Mouse (Mus musculus) neutrophil, adult 5-6 weeks (primary cell): Measurements from ENCODE around the gene Sgo1. TPM values are rescaled to one million over a fixed set of nuclear protein-coding genes. Genes with fewer than 3 reads are reported as not detected.
"Not testable (repeated sequence)": the region's sequence is repeated elsewhere in the genome, so short reads cannot be mapped to it uniquely, and the experiment has no call there.

Source experiments
- ATAC-seq: fragments of 151-379, 151-347 bp; 2 replicates; pipeline ENCODE4 v1.8.0; 2017; ENCODE audit warnings: mild to moderate bottlenecking, moderate TSS enrichment; ENCODE audit not compliant: insufficient number of reproducible peaks, poor library complexity, low FRiP score, severe bottlenecking; ENCODE audit errors: extremely low read depth
- total RNA-seq: library from RNA; stranded (forward); fragments of 200-1000 nt; gene quantifications from 2 replicates; pipeline ENCODE4 v1.2.3, GENCODE M21; 2017

Gene Sgo1
- total RNA-seq, result 1.0 TPM in 1 of 2 replicates, not detected in the other

GRCm38 (mm10) chr17:53688877-53689802 is at the start of gene Sgo1:
Gene Sgo1 (minus strand): TSS chr17:53689333.
- peak; percentile 81 for ATAC-seq

- not testable (repeated sequence) for ATAC-seq
Observed at GRCm38 (mm10) chr17:53718916-53719315, 29.8 kb upstream of the Sgo1 start.

- no peak for ATAC-seq
Observed at GRCm38 (mm10) chr17:53718474-53718873, 29.3 kb upstream of the Sgo1 start.

DNA sequence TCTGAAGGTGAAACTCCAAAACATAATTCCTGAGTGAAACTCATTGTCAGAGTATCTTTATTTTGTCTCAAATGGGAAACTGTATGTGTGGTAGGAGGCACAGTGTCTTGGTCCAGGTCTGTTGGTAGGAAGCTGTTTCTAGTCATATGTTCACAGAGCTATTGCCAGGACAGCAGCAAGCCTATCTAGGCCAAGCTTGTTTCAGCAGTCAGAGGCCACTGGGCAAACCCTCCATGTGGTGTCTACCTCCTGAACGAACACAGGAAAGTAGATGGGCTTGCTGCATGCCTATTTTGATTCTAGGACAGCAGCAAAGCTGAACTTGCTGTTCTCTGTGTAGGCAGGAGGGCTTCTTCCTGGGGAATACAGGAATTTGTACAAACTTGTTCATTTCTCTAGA is 26.0 kb upstream of the Sgo1 start:
- ATAC-seq, result not testable (repeated sequence)

GRCm38 (mm10) chr17:53714453-53714852 is 25.3 kb upstream of the Sgo1 start:
- no peak for ATAC-seq

GRCm38 (mm10) chr17:53697521-53697920 is 8.4 kb upstream of the Sgo1 start:
- ATAC-seq, result not testable (repeated sequence)

GRCm38 (mm10) chr17:53694039-53694438 is 4.9 kb upstream of the Sgo1 start:
- ATAC-seq, result no peak

GRCm38 (mm10) chr17:53689946-53690345 is 813 bp upstream of the Sgo1 start:
- ATAC-seq, result no peak

- no peak for ATAC-seq
Observed at GRCm38 (mm10) chr17:53688321-53688720, 812 bp downstream of the Sgo1 start.

DNA sequence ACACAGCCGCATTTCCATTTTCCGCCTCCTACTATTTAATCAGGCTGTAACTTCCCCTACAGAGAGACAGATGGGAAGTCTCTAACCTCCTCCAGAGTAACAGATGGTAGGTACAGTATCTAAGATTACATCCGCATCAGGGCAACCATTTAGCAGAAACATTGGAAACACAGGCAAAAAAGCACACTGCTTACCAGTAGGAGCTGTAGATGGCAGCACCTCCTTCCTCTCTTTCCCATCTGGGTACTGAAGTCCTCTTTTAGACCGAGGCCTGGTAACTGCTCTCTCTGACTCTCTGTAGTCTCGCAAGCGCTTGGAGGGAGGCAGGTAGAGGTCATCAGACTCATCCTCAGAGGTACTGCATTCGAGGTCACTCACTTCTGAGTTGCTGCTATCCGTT is 10.4 kb downstream of the Sgo1 start:
- no peak for ATAC-seq

DNA sequence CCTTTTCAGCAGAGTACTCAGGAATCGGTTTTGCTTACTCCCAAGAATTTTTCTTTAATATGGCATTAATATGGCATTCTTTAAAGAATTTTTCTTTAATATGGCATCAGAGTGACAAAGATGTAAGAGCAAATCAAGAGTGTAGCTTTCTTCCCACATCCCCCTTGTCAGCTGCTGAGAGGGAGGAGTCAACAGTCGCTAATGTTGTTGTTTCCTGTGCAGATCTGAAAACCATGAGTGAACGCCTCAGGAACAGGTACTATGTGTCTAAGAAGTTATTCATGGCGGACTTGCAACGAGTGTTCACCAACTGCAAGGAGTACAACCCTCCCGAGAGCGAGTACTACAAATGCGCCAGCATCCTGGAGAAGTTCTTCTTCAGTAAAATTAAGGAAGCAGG is 18.7 kb downstream of the Sgo1 start:
- no peak for ATAC-seq

DNA sequence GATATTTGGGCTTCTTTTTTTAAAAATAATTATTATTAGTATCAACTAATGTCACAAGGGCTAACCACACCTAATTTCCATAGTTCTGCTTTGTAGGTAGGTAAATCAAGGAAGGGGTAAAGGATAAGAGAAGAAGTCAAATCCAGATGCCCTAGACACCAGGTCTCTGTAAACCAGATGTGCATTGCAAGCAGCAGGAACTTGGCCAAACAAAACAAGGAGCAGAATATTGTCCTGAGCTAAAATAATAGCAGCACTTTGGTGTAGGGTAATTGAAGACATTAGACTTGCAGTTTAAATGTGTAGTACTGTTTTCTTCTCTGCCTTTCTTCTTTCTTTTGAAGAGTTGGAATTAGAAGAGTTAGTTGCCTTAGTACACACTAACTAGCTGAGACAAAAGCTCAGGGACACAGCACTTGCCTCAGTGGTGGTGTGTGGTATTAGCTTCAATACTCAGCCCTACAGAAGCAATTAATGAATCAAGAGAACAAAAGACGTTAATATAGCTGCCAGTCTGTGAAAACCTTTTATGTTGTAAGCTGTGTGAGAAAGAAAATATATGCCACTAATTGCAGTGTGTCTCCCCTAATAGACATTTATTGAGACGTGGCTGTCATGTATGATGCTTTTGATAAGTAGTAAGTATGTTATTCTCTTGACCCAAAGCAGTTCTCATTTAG is 24.3 kb downstream of the Sgo1 start:
- ATAC-seq, result no peak

DNA sequence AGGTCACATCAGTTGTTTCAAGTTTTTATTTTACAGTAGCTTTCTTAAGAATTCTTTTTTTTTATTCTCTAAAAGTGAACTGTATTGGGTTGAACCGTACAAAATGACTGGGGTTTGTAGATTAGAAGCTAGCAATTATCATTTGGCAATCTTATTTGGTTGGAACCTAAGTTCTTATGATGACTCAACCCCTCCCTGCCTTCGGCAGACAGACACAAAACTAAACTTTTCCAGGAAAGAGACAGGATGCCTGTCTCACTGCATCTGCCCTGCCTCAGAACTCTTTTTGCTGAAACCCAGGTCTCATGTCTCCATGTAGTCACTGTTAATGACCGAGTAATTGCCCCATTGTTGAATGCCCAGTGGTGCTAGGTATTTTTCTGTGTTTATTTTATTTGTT is 24.9 kb downstream of the Sgo1 start:
- no peak for ATAC-seq

GRCm38 (mm10) chr17:53661056-53661840 is 27.9 kb downstream of the Sgo1 start:
- no peak for ATAC-seq

GRCm38 (mm10) chr17:53659738-53660137 is 29.4 kb downstream of the Sgo1 start:
- no peak for ATAC-seq

GRCm38 (mm10) chr17:53659230-53659629 is 29.9 kb downstream of the Sgo1 start:
- ATAC-seq, result no peak

- ATAC-seq, result no peak
Observed at GRCm38 (mm10) chr17:53658668-53659067, 30.5 kb downstream of the Sgo1 start.

GRCm38 (mm10) chr17:53657391-53657790 is 31.7 kb downstream of the Sgo1 start:
- ATAC-seq, result not testable (repeated sequence)

DNA sequence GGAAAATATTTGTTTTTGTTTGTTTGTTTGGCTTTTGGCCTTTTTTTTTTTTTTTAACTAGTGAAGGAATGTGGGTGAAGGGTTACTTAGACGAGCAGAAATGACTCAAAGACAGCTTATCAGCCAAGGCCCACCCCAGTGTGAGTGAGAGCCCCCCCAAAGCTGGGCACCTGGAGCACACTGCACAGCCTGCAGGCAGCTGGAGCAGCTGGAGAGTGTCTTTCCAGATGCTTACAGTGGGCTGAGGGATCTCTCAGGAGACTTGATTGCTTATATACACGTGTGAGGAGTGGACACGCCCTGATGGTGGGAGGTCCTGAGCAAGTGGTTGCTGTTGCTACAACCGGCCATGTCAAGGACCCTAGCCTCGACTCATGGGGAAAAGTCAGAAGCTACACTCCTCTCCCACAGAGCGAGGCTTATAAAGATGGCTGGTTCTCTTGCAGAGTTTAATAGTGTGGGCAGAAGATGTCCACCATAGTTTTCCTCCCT is 32.7 kb downstream of the Sgo1 start:
- 0 out of 2 replicates have a peak, but pooled peaks have one; percentile 1 for ATAC-seq
